Mouse (Mus musculus) testis, postnatal 14 days (tissue): ENCODE measurements around the gene Nol9.

Experiments used
- DNase-seq: peaks from one replicate; pipeline ENCODE4 v3.0.0; 2021; ENCODE audit warnings: low spot score

Gene Nol9

GRCm38 (mm10) chr4:152038985-152039830, at the start of gene Nol9:
Gene Nol9, plus strand, starts transcription at chr4:152039321.
- DNase-seq: peak; percentile 92

- DNase-seq: no peak
These were observed 47.0 kb upstream of the Nol9 start for GRCm38 (mm10) chr4:151992091-151992490.

- DNase-seq: peak; percentile 63
These were observed 46.1 kb upstream of the Nol9 start for GRCm38 (mm10) chr4:151993035-151993434.

GRCm38 (mm10) chr4:151994228-151995171, 44.6 kb upstream of the Nol9 start:
- peak; percentile 74 for DNase-seq

- peak; percentile 79 for DNase-seq
These were observed 43.5 kb upstream of the Nol9 start for GRCm38 (mm10) chr4:151995371-151996172.

- DNase-seq: peak; percentile 100
These were observed 42.8 kb upstream of the Nol9 start, which contains the start of gene Phf13 for GRCm38 (mm10) chr4:151996173-151996950. Gene Phf13, minus strand, starts transcription at chr4:151996258.

DNA sequence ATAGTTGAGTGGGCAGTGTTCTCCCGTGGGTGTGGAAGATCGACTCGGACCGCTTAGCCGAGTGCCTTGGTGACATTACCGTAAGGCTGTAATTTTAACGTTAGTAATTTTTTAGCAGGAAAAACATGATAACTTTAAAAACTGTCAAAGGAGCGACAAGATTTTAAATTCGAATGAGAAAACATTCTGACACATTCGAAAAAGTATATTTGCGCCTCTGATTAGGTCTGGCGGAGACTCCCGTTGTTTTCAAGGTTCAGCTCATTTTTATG, 42.2 kb upstream of the Nol9 start:
- no peak for DNase-seq

DNA sequence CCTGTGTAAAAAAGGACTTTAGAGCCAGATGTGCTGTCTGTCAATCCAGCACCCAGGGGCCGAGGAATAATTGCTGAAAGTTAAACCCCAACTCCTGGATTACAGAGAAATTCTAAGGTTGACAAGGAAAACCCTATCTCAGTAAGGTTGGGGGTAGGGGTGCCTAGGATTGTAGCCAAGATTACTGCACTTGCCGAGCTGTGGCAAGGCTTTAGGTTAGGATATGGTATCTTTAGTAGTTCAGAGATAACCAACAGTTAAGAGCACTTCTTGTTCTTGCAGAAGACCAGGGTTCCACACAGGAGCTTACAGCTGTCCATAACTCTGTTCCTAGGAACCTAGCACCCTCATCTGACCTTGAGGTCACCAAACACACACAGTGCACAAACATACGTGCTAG, 41.4 kb upstream of the Nol9 start:
- no peak for DNase-seq

GRCm38 (mm10) chr4:151999481-151999880, 39.6 kb upstream of the Nol9 start:
- no peak for DNase-seq

DNA sequence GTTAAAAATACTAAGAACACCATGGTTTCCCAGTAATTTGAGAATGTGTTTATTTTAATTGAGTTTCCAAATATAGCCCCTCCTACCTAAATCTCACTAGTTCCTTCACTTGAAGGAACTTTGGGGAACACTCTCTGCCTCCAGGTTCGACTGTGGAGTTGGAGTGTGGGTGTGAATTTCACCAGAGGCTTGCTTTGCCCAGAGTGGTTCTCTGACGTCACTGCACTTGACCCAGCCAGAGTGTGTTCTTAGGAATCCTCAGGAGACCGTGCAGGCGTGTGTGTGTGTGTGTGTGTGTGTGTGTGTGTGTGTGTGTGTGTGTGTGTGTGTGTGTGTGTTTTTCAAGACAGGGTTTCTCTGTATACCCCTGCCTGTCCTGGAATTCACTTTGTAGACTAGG, 38.2 kb upstream of the Nol9 start:
- no peak for DNase-seq

DNA sequence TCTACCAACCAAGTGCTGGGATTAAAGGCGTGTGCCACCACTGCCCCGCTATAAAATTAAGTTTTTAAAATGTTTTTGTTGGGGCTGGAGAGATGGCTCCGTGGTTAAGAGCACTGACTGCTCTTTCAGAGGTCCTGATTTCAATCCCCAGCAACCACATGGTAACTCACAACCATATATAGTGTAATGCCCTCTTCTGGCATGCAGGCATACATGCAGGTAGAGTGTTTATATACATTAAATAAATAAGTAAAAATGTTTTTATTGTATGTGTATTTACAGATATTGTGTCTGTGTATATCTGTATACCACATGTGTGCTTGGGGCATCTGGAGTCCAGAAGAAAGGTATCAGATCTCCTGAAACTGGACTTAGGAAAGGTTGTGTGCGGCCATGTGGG, 37.8 kb upstream of the Nol9 start:
- no peak for DNase-seq

DNA sequence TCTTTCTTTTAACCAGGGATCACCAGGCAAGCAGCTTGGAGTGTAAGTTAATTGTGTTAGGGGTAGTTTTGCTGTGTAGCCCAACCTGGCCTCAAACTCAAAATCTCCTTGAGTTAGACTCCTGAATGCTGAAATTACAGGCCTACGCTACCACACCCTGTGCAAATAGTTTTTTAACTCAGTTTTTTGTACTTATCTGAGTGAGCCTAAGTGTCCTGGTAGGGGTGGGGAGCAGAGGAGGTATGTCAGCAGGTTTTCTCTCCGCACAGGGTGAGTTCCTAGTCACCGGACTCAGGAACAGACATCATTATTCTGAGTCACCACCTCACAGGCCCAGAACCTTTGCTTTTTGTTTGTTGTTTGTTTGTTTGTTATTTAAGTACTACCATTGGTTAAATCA, 37.1 kb upstream of the Nol9 start:
- DNase-seq: no peak

GRCm38 (mm10) chr4:152006137-152006536, 33.0 kb upstream of the Nol9 start:
- DNase-seq: no peak

GRCm38 (mm10) chr4:152006812-152007211, 32.3 kb upstream of the Nol9 start:
- DNase-seq: no peak

DNA sequence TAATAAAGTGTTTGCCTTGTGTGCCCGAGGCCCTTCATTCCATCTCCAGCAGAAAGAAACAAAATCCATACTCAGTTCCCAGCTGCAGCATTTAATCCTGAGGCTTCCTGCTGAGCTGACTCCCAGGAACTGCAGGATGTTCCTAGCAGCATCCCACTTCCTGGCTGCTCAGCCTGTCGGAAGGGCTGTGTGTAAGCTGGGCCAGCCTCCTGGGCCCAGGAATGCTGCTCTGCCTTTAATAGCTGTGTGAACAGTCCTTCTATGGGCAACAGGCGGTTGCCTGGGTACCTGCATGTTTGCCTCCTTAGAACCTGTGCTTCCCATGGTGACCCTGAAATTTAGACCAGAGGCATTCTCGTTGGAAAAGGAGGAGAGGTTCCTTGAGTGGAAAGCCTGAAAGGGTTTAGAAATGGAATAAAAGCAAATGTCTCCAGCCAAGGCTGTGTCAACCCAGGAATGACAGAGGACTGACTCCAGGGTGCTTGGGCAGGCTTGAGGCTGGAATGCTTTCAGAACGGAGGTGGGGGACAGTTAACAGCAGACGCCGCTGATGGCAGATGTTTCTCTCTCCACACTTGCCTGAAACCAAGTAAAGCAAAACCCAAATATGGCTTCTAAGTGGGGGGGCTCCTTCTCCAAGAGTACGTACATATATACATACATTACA, 31.5 kb upstream of the Nol9 start:
- DNase-seq: no peak

GRCm38 (mm10) chr4:152008148-152008500, 31.0 kb upstream of the Nol9 start:
- peak; percentile 27 for DNase-seq

DNA sequence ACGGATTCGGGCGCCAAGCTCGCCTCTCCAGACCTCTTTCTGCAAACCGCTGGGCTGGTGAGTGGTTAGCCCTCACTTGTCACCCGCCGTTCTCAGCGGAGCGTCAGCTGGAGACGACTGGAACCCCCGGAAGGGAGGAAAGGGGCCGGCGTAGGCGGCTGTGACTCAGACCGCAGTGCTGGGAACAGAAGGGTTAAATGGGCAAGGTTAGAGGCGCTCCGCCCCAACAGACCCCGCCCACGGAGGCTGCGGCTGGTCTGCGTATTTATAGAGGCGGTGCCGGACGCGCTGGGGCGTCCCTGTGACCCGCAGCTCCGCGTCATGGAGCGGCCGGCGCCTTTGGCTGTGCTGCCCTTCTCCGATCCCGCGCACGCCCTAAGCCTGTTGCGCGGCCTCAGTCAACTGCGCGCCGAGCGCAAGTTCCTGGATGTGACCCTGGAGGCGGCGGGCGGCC, 30.5 kb upstream of the Nol9 start, which contains the start of gene Klhl21:
TSS of gene Klhl21 (plus strand) at position 182 of the 454 bp plus-strand sequence.
- DNase-seq: peak; percentile 91

GRCm38 (mm10) chr4:152009076-152010051, 29.8 kb upstream of the Nol9 start:
- DNase-seq: peak; percentile 74

- no peak for DNase-seq
These were observed 28.9 kb upstream of the Nol9 start for GRCm38 (mm10) chr4:152010091-152010706.
